Mouse (Mus musculus): ENCODE data around the gene Pde10a. TPM values are rescaled to one million over a fixed set of nuclear protein-coding genes. Genes with fewer than 3 reads are reported as not detected.
A peak's percentile ranks its signal among the peaks of the same experiment; 100 is the strongest.

Gene Pde10a
- polyA plus RNA-seq, 1 experiment from 2014 or later: 1.5 TPM

DNA sequence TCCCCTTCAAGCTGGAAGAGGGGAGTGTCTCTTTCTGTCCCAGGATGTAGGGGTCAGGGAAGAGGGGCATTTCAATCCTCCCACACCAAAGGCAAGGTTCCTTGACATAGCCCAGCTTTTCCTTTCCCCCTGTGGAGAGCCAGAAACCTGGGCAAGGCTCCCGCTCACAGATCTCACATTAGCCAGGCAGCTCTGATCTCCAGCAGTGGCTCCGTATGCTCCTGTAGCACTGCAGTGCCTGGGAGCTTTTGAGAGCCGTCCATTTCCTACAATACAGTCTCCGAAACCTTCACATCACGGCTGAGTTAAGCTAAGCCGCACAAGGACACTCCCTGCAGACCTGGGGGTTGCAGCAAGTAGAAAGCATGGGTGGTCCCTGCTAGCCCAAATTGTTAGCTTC is 29.0 kb downstream of the Pde10a start:
- WGBS: 86% methylated on average over 6 of the region's 6 CpGs

DNA sequence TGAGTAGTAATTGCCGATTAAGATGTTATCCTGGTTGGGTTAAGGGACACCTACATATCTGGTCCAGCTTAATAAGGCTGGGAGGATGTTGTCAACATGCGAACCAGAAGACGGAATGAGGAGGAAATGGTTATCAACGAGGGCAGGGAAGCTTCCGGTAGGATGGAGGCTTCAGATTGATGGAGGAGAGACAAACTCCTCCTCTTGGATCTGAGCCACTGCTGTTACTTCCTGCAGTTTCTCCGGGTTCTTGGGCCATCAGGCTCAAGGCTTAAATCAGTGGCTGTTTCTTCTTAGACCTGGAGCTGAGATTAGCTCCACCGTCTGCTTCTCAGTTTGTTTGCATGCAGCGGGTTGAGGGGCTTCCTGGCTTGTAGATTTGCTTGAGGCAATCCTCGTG is 30.6 kb downstream of the Pde10a start:
- Histone ChIP-seq H3K9ac (no peak overlapping the region), H3K9me3 (no peaks in the 10 kb centered on the region), H3K4me3 (no peak overlapping the region), H3K4me2 (no peak overlapping the region), H3K4me1 (no peaks in the 10 kb centered on the region), H3K36me3 (no peaks in the 10 kb centered on the region), H3K27me3 (no peaks in the 10 kb centered on the region; the same call in none of the 2 replicates), H3K27ac (no peak overlapping the region)
- WGBS: 52% methylated on average over 9 of the region's 9 CpGs
- ATAC-seq (ENCODE audit: borderline replicate concordance, extremely low read depth, low FRiP score, low TSS enrichment): no peak

More for the DNA sequence above, 29.0 kb downstream of the Pde10a start:
- H3K36me3 ChIP-seq: no peaks in the 10 kb centered on the region
- H3K27ac ChIP-seq: no peak overlapping the region
- no peaks in the 10 kb centered on the region for H3K9me3 ChIP-seq
- H3K4me1 ChIP-seq: no peaks in the 10 kb centered on the region
- ATAC-seq (ENCODE audit: borderline replicate concordance, extremely low read depth, low FRiP score, low TSS enrichment): no peak
- no peak overlapping the region for H3K9ac ChIP-seq
- no peaks in the 10 kb centered on the region; the same call in 1 of the 2 replicates for H3K27me3 ChIP-seq
- H3K4me3 ChIP-seq: no peak overlapping the region
- no peak overlapping the region for H3K4me2 ChIP-seq

- Histone ChIP-seq H3K27ac (no peak overlapping the region), H3K4me2 (no peak overlapping the region), H3K27me3 (no peaks in the 10 kb centered on the region; the same call in none of the 2 replicates), H3K36me3 (no peaks in the 10 kb centered on the region), H3K4me3 (no peak overlapping the region), H3K4me1 (no peaks in the 10 kb centered on the region), H3K9ac (no peak overlapping the region), H3K9me3 (no peaks in the 10 kb centered on the region)
- ATAC-seq (ENCODE audit: borderline replicate concordance, extremely low read depth, low FRiP score, low TSS enrichment): no peak
- WGBS: 58% methylated on average over 6 of the region's 6 CpGs
Observed at GRCm38 (mm10) chr17:8556223-8556622, 31.1 kb downstream of the Pde10a start.

DNA sequence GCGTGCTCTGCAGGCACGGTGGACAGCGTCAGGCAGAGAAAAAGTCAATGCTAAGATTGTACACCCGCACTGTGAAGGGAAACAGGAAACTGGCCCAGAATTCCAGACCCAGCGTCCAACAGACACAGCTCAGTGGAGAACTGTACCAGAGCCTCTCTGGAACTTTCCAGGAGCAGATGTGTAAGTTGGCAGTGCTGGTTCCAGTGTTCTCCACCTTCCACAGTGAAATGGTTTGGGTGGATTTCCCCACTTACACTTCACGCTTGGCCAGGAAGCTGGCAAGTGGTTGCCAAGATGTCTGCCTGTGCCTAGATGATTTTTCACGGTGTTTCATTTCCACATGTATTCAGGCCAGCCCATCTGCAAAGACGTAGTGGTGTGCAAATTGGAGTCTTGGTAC is 32.8 kb downstream of the Pde10a start:
- WGBS: 79% methylated on average over 8 of the region's 8 CpGs
- Histone ChIP-seq H3K4me3 (no peak overlapping the region), H3K27me3 (no peaks in the 10 kb centered on the region; the same call in 1 of the 2 replicates), H3K4me1 (no peaks in the 10 kb centered on the region), H3K36me3 (no peaks in the 10 kb centered on the region), H3K9me3 (no peaks in the 10 kb centered on the region), H3K4me2 (no peak overlapping the region), H3K27ac (no peak overlapping the region), H3K9ac (no peak overlapping the region)
- no peak for ATAC-seq (ENCODE audit: borderline replicate concordance, extremely low read depth, low FRiP score, low TSS enrichment)

DNA sequence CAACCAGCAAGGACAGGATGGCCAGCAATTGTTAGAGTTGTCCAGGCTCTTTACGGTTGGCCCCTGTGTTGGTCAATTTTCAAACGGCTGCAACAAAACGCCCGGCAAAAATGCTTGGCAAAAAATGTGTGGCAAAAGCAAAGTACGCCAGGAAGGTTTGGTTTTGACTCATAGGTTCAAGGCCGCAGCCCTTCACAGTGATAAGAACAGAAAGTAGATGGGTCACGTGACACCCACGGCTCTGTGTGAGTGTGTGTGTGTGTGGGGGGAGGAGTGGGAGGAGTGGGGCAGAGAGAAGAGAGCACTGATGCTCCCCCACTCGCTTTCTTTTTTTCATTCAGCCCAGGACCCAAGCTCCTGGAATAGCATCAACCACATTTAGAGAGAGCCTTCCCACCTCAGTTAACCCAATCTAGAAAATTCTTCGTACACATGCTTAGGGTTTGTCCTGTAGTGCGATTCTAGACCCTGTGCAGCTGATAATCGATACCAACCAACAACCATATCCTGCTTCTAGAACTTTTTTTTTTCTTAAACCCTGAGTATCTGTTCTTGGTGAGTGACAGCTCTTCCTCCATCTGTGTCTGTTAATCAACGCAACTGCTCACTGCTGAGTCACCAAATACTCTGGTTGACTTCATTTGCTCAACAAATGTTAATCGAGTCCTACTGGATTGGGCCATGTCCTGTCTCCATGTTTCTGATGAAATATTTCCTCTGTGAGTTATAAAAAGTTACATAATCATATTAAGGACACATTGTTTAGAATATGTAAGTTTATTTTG is 37.1 kb downstream of the Pde10a start:
- Histone ChIP-seq H3K9ac (no peak overlapping the region), H3K27ac (no peak overlapping the region), H3K27me3 (no peaks in the 10 kb centered on the region; the same call in 1 of the 2 replicates), H3K9me3 (no peaks in the 10 kb centered on the region), H3K4me1 (no peaks in the 10 kb centered on the region), H3K4me2 (no peak overlapping the region), H3K4me3 (no peak overlapping the region), H3K36me3 (no peaks in the 10 kb centered on the region)
- no peak for ATAC-seq (ENCODE audit: borderline replicate concordance, extremely low read depth, low FRiP score, low TSS enrichment)
- 71% methylated on average over 14 of the region's 14 CpGs for WGBS

DNA sequence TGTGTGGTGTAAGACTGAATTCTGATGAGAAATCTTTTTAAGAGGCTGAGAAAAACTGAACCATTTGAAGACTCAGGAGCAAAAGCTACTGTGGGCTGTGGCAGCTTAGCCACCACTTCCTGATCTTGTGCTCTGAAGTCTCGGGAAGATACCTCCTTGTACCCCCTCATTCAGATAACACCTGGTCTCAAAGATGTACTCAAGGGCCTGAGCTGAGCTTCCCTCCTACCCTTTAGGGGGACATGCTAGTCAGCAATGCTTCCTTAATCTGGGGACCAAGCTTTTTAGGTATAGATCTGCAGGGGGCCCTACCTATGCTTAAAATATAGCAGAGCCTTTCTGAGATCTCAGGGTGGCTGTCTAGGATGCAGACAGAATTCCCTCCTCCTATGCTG is 37.7 kb downstream of the Pde10a start:
- H3K4me2 ChIP-seq: no peak overlapping the region
- no peaks in the 10 kb centered on the region for H3K36me3 ChIP-seq
- H3K4me1 ChIP-seq: no peaks in the 10 kb centered on the region
- ATAC-seq (ENCODE audit: borderline replicate concordance, extremely low read depth, low FRiP score, low TSS enrichment): no peak
- 34% methylated on average over 1 of the region's 1 CpGs for WGBS
- H3K27ac ChIP-seq: no peak overlapping the region
- no peak overlapping the region for H3K9ac ChIP-seq
- H3K4me3 ChIP-seq: no peak overlapping the region
- H3K9me3 ChIP-seq: no peaks in the 10 kb centered on the region
- no peaks in the 10 kb centered on the region; the same call in 1 of the 2 replicates for H3K27me3 ChIP-seq

DNA sequence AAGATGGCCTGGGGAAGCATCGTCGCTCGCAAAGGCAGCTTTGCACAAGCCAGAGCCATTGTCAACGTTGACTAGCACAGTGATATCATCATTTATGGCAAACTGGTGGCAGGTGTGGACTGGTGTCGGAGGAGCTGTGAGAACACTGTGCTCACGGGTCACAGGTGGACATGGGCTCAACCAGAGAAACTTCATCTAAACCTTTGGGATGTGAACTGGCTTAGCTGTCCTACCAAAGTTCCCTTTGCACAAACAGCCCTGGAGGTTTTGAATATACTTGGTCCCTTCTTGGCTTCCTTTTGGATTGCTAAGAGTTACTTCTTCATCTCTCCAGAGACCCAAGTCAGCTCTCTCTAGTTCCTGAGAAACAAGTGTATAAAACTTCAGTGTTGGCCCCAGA is 41.7 kb downstream of the Pde10a start, which contains the start of gene Gm17087:
Gm17087 (minus strand) TSS at position 101 of the 400 bp plus-strand sequence.
- H3K4me3 ChIP-seq: no peak within 1 kb of the TSS
- no peak within 1 kb of the TSS for H3K4me2 ChIP-seq
- no peak within 1 kb of the TSS for H3K9ac ChIP-seq
- ATAC-seq (ENCODE audit: borderline replicate concordance, extremely low read depth, low FRiP score, low TSS enrichment): no peak
- no peaks in the 10 kb centered on the region for H3K9me3 ChIP-seq
- H3K4me1 ChIP-seq: no peaks in the 10 kb centered on the region
- no peaks in the 10 kb centered on the region for H3K27me3 ChIP-seq
- 85% methylated on average over 6 of the region's 6 CpGs for WGBS
- no peaks in the 10 kb centered on the region for H3K36me3 ChIP-seq
- no peak within 1 kb of the TSS for H3K27ac ChIP-seq

- no peaks in the 10 kb centered on the region for H3K27me3 ChIP-seq
- H3K27ac ChIP-seq: no peak overlapping the region
- ATAC-seq (ENCODE audit: borderline replicate concordance, extremely low read depth, low FRiP score, low TSS enrichment): no peak
- H3K4me2 ChIP-seq: no peak overlapping the region
- H3K36me3 ChIP-seq: no peaks in the 10 kb centered on the region
- H3K4me3 ChIP-seq: no peak overlapping the region
- H3K9ac ChIP-seq: no peak overlapping the region
- no peaks in the 10 kb centered on the region for H3K4me1 ChIP-seq
- no peaks in the 10 kb centered on the region for H3K9me3 ChIP-seq
- 66% methylated on average over 8 of the region's 8 CpGs for WGBS
Observed at GRCm38 (mm10) chr17:8573542-8574260, 48.5 kb downstream of the Pde10a start.

DNA sequence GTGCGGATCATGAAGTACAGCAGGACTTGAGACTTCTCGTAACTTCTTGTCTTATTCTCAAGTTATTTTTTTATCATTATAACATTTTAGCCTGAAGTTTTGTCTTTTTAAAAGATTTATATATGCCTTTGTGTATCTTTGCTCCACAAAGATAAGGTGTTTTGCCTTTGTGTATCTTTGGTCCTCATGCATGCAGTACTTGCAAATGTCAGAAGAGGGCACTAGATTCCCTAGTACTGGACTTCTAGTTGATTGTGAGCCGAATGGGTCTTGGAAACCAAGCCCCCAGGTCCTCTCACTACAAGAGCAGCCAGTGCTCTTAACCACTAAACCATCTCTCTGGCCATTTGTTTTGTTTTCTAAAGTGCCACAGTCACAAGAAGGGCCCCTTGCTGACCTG is 55.2 kb downstream of the Pde10a start:
- ATAC-seq (ENCODE audit: borderline replicate concordance, extremely low read depth, low FRiP score, low TSS enrichment): no peak
- Histone ChIP-seq H3K4me2 (no peak overlapping the region), H3K27ac (no peak overlapping the region), H3K4me3 (no peak overlapping the region), H3K9me3 (no peaks in the 10 kb centered on the region), H3K9ac (no peak overlapping the region), H3K4me1 (no peaks in the 10 kb centered on the region), H3K27me3 (no peaks in the 10 kb centered on the region), H3K36me3 (no peaks in the 10 kb centered on the region)
- WGBS: 66% methylated on average over 3 of the region's 3 CpGs

- Histone ChIP-seq H3K27ac (no peak overlapping the region), H3K4me2 (no peak overlapping the region), H3K36me3 (no peaks in the 10 kb centered on the region), H3K4me1 (no peaks in the 10 kb centered on the region), H3K4me3 (no peak overlapping the region), H3K9ac (no peak overlapping the region), H3K9me3 (no peaks in the 10 kb centered on the region), H3K27me3 (no peaks in the 10 kb centered on the region)
- no peak for ATAC-seq (ENCODE audit: borderline replicate concordance, extremely low read depth, low FRiP score, low TSS enrichment)
- WGBS: 72% methylated on average over 8 of the region's 8 CpGs
Observed at GRCm38 (mm10) chr17:8581579-8581978, 56.4 kb downstream of the Pde10a start.

DNA sequence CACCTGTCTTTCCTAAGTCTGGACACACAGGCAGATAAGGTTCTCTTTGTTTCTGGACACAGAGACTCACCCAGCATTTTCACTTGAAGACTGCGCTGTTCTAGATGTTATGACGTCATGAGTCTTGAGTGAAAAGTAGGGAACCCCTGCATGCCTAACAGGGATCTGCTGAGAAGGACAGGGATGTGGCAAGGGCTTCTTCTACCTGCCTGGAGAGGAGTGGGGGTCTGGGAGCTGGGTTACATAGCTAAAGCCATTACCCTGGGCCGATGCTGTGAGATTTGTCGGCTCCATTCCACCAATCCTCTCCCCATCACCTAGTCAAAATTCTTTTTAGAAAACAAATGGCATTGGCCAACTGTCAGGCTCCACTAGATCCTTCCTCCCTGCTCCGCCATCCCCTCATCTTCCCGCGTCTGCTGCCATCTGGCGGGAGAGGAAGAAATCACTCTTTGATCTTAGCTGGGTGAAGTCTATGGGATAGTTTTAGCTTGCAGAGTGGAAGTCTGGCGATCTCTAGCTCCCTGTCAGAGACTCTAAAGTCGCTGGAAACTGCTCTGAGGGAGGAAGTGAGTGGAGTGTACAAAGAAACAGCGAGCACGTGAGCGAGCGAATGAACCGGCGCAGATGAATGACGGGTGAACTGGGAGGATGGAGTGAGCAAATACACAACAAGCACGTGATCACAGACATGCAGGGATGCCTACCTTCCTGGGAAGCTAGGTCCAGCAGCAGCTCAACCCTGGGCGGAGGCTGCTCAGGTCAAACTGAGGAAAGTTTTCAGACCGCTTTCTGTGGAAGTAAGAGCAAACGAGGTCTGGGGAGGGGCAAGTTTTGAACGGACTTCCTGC is 67.5 kb downstream of the Pde10a start:
- Histone ChIP-seq H3K36me3 (no peaks in the 10 kb centered on the region), H3K4me3 (no peak overlapping the region), H3K27ac (no peak overlapping the region), H3K9ac (no peak overlapping the region), H3K4me2 (peak overlapping the region; percentile 46), H3K4me1 (no peaks in the 10 kb centered on the region; the same call in 1 of the 2 replicates), H3K27me3 (peaks cover 18% of the 10 kb centered on the region; the same call in 1 of the 2 replicates), H3K9me3 (no peaks in the 10 kb centered on the region)
- peak; percentile 27; the same call in 1 of the 2 replicates for ATAC-seq (ENCODE audit: borderline replicate concordance, extremely low read depth, low FRiP score, low TSS enrichment)
- 13% methylated on average over 22 of the region's 22 CpGs for WGBS

Measured in lung, embryonic 15.5 days (tissue).